Mouse (Mus musculus): Measurements from ENCODE around the gene Chd5.

Chd5 gene

DNA sequence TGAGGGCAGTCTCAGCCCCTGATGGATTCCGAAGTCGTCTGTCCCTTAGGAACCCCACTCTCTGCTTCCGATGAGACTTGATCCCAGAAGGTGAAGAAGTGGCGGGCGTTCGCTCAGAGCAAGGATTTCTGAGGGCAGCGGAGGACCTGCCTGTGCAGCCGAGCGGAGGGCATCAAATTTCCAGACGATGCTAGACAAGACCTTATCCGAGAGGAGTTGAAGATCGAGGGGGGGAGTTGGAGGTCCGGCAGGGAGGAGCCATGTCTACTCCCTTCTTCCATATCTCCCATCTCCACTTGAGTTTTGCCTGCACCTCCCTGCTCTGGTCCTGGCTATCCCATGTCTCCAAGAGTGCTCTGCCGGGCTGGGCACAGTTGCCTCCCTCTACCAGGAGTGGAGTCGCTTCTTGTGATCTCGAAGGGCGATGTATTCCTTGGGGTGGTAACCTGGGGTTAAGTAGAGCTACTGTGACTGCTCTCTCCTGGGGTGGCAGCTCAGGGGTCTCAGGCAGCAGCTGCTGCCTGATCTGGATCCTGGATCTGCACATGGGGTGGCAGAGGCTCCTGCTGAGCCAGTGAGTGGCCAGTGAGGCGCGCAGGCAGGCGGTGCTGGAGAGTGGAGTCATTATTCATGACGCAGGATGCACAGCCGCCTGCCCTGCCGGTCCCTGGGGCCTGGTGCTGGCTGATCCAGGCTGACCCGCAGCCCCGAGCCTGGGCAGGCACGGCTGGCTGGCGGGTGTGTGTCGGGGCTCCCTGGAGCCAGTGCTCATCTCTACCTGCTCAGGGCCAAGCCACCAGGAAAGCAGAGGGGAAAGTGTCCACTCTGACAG is 80.0 kb downstream of the Chd5 start:
- Histone ChIP-seq H3K36me3 (ENCODE audit: insufficient read depth, low read length) (no peaks in the 10 kb centered on the region), H3K9me3 (ENCODE audit: low read length) (no peaks in the 10 kb centered on the region)
- TF ChIP-seq NANOG (IDR thresholded peaks at IDR 0.05; ENCODE audit: borderline replicate concordance, low read length): no peak
- no peak for TF ChIP-seq POU5F1 (IDR thresholded peaks at IDR 0.05; ENCODE audit: borderline replicate concordance, low read length)
- TF ChIP-seq CTCF (conservative IDR thresholded peaks at IDR 0.05; ENCODE audit: low read length): no peak

DNA sequence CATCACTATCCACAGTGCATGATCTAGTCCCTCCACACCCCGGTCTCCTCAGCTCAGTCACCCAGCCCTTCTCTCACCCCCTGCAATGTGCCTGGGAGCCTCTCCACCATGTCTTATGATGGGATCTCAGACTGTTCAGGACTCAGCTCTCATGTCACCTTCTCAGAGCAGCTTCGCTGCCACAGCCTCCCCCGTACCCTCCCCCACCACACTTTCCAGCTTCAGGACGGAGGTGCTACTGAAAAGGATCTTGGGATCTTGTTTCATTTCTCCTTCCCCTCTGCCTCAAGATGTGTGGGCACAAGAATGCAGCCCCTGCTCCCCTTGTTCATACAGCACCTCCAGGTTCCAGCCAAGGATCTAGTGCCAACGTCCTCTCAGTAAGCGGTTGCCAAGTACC is 85.1 kb downstream of the Chd5 start:
- Histone ChIP-seq H3K4me1 (replicated peaks; ENCODE audit: low read depth, low read length) (peaks cover 33% of the 10 kb centered on the region), H3K9me3 (ENCODE audit: low read length) (no peaks in the 10 kb centered on the region), H3K27me3 (ENCODE audit: insufficient read depth, low read length) (no peaks in the 10 kb centered on the region), H3K4me3 (replicated peaks; ENCODE audit: low read length) (no peak overlapping the region), H3K36me3 (ENCODE audit: insufficient read depth, low read length) (no peaks in the 10 kb centered on the region)
- TF ChIP-seq CTCF (conservative IDR thresholded peaks at IDR 0.05; ENCODE audit: low read length): no peak
- no peak for TF ChIP-seq POU5F1 (IDR thresholded peaks at IDR 0.05; ENCODE audit: borderline replicate concordance, low read length)
- TF ChIP-seq NANOG (IDR thresholded peaks at IDR 0.05; ENCODE audit: borderline replicate concordance, low read length): no peak

More for the DNA sequence above, 80.0 kb downstream of the Chd5 start:
- Histone ChIP-seq H3K4me3 (replicated peaks; ENCODE audit: low read length) (peak overlapping the region; percentile 50), H3K4me1 (replicated peaks; ENCODE audit: low read depth, low read length) (peaks cover 26% of the 10 kb centered on the region), H3K27me3 (ENCODE audit: insufficient read depth, low read length) (peaks cover 14% of the 10 kb centered on the region; the same call in 1 of the 2 replicates)

DNA sequence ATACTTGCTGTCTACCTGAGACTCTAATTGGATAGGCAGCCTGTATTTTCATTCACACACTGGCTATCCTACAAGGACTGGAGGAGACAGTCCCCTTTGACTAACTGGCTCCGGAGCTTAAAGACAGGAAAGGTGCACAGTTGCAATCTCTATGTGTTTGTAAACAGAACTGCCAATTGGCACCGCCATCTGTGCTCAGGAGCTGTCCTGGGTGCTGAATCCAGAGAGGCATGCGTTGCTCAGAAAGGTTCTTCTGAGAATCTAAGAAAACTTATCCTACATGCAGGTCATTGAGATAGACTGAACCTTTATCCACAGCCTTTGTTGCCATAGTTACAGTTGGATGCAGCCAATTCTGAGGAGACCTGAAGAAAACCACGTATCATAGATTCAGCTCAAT is 85.9 kb downstream of the Chd5 start:
- no peaks in the 10 kb centered on the region for H3K27me3 ChIP-seq (ENCODE audit: insufficient read depth, low read length)
- no peaks in the 10 kb centered on the region for H3K36me3 ChIP-seq (ENCODE audit: insufficient read depth, low read length)
- H3K9me3 ChIP-seq (ENCODE audit: low read length): no peaks in the 10 kb centered on the region
- peaks cover 29% of the 10 kb centered on the region for H3K4me1 ChIP-seq (replicated peaks; ENCODE audit: low read depth, low read length)
- no peak overlapping the region for H3K4me3 ChIP-seq (replicated peaks; ENCODE audit: low read length)
- TF ChIP-seq POU5F1 (IDR thresholded peaks at IDR 0.05; ENCODE audit: borderline replicate concordance, low read length) (no peak), CTCF (conservative IDR thresholded peaks at IDR 0.05; ENCODE audit: low read length) (no peak), NANOG (IDR thresholded peaks at IDR 0.05; ENCODE audit: borderline replicate concordance, low read length) (no peak)

DNA sequence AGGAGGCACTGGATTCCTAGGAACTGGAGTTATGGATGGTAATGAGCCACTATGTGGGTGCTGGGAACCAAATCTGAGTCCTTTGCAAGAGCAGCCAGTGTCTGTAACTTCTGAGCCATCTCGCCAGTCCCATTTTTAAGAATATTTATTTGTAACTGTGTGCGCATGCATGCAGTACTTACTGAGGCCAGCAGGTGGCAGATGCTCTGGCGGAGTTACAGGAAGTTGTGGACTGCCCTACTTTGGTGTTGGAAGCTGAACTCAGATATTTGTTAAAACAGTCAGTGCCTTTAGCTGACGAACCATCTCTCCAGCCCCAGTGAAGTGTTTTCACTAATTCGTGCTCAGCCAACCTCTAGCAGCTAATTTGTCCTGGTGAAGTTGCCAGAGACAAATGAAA is 86.5 kb downstream of the Chd5 start:
- H3K4me1 ChIP-seq (replicated peaks; ENCODE audit: low read depth, low read length): peaks cover 29% of the 10 kb centered on the region
- H3K27me3 ChIP-seq (ENCODE audit: insufficient read depth, low read length): no peaks in the 10 kb centered on the region
- no peak overlapping the region for H3K4me3 ChIP-seq (replicated peaks; ENCODE audit: low read length)
- H3K9me3 ChIP-seq (ENCODE audit: low read length): no peaks in the 10 kb centered on the region
- H3K36me3 ChIP-seq (ENCODE audit: insufficient read depth, low read length): no peaks in the 10 kb centered on the region
- no peak for TF ChIP-seq POU5F1 (IDR thresholded peaks at IDR 0.05; ENCODE audit: borderline replicate concordance, low read length)
- TF ChIP-seq NANOG (IDR thresholded peaks at IDR 0.05; ENCODE audit: borderline replicate concordance, low read length): no peak
- peak; percentile 96 for TF ChIP-seq CTCF (conservative IDR thresholded peaks at IDR 0.05; ENCODE audit: low read length)

DNA sequence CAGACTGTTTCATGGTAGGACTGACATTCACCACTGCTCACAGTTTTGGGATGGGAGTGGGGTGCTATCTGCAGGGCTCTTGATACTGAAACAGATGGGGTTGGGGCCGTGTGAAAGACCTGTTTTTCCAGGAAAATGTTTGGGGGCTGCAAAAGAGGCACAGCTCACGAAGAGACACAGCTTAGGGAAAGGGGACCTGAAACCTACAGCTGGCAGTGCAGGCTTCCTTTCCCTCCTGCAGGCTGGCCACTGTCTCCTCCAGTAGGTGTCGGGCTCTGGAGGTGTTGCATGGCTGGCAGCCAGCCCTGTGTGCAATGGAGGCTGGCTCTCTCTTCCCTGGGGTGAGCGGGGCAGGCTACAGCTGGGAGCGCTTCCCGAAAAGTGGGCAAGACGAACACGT is 89.8 kb downstream of the Chd5 start:
- Histone ChIP-seq H3K4me1 (replicated peaks; ENCODE audit: low read depth, low read length) (peaks cover 41% of the 10 kb centered on the region), H3K4me3 (replicated peaks; ENCODE audit: low read length) (no peak overlapping the region), H3K9me3 (ENCODE audit: low read length) (no peaks in the 10 kb centered on the region), H3K36me3 (ENCODE audit: insufficient read depth, low read length) (no peaks in the 10 kb centered on the region), H3K27me3 (ENCODE audit: insufficient read depth, low read length) (peaks cover 4% of the 10 kb centered on the region; the same call in 1 of the 2 replicates)
- no peak for TF ChIP-seq CTCF (conservative IDR thresholded peaks at IDR 0.05; ENCODE audit: low read length)
- TF ChIP-seq NANOG (IDR thresholded peaks at IDR 0.05; ENCODE audit: borderline replicate concordance, low read length): no peak
- no peak for TF ChIP-seq POU5F1 (IDR thresholded peaks at IDR 0.05; ENCODE audit: borderline replicate concordance, low read length)

DNA sequence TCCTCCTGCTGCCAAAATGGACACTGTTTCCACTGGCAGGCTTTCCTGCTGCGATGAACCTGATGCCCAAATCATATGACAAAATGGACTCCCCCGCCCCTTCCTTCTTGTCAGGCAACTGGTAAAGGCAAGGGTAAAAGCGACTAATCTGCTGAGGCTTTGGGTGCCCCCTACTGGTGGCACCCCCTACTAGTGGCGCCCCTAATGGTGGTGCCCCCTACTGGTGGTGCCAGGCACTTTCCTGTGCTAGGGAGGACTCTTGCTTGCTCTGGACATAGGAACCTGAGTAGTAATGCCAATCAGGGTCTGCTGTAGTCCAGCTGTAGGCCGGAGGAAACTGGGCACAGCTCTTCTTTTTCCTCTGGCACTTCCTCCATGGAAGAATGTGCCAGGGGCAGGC is 93.9 kb downstream of the Chd5 start:
- Histone ChIP-seq H3K36me3 (ENCODE audit: insufficient read depth, low read length) (no peaks in the 10 kb centered on the region), H3K4me3 (replicated peaks; ENCODE audit: low read length) (no peak overlapping the region), H3K27me3 (ENCODE audit: insufficient read depth, low read length) (peaks cover 4% of the 10 kb centered on the region; the same call in 1 of the 2 replicates), H3K9me3 (ENCODE audit: low read length) (no peaks in the 10 kb centered on the region), H3K4me1 (replicated peaks; ENCODE audit: low read depth, low read length) (peaks cover 28% of the 10 kb centered on the region)
- TF ChIP-seq CTCF (conservative IDR thresholded peaks at IDR 0.05; ENCODE audit: low read length) (peak; percentile 99), NANOG (IDR thresholded peaks at IDR 0.05; ENCODE audit: borderline replicate concordance, low read length) (no peak)

DNA sequence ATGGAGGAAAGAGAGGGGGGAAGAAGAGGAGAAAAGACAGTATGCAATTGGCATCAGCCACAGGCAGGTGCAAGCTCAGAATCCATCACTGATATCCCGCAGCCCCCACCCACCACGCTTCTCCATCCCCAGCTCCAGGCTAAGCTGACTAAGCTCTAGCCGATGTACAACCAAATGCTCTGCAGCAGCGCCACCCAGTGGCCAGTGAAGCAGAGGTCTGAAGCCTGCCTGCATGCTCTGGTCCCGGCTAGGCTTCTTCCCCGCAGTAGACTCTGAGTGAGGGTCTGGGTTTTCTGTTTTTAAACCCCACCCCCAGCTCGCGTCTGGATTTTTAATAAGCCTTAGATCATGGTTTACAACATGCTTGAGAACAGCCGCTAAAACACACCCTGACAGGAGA is 96.4 kb downstream of the Chd5 start:
- no peak overlapping the region for H3K4me3 ChIP-seq (replicated peaks; ENCODE audit: low read length)
- TF ChIP-seq POU5F1 (IDR thresholded peaks at IDR 0.05; ENCODE audit: borderline replicate concordance, low read length) (no peak), NANOG (IDR thresholded peaks at IDR 0.05; ENCODE audit: borderline replicate concordance, low read length) (no peak), CTCF (conservative IDR thresholded peaks at IDR 0.05; ENCODE audit: low read length) (peak; percentile 44)
- H3K4me1 ChIP-seq (replicated peaks; ENCODE audit: low read depth, low read length): peaks cover 26% of the 10 kb centered on the region
- peaks cover 4% of the 10 kb centered on the region; the same call in 1 of the 2 replicates for H3K27me3 ChIP-seq (ENCODE audit: insufficient read depth, low read length)
- H3K9me3 ChIP-seq (ENCODE audit: low read length): no peaks in the 10 kb centered on the region
- no peaks in the 10 kb centered on the region for H3K36me3 ChIP-seq (ENCODE audit: insufficient read depth, low read length)

DNA sequence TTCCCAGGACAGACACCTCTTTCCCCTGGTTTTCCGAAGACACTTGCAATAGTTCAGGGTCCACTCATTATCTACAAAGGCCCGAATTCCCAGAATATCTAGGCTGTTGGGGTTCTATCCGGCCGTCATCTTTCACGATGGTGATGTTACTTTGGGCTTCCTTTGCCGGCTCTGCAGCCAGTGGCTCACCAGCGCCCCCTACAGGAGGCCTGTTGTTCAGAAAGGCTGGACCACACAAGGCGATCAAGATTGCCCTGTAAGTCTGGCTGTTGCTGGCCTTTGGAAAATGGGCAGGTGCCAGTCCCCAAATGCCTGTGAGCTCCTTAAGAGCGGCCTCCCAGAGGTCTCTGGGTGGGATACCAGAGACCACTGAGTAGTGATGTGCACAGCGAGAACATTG is 96.8 kb downstream of the Chd5 start:
- H3K4me1 ChIP-seq (replicated peaks; ENCODE audit: low read depth, low read length): peaks cover 26% of the 10 kb centered on the region
- no peak overlapping the region for H3K4me3 ChIP-seq (replicated peaks; ENCODE audit: low read length)
- no peaks in the 10 kb centered on the region for H3K36me3 ChIP-seq (ENCODE audit: insufficient read depth, low read length)
- no peaks in the 10 kb centered on the region for H3K9me3 ChIP-seq (ENCODE audit: low read length)
- TF ChIP-seq CTCF (conservative IDR thresholded peaks at IDR 0.05; ENCODE audit: low read length): peak; percentile 50
- no peak for TF ChIP-seq NANOG (IDR thresholded peaks at IDR 0.05; ENCODE audit: borderline replicate concordance, low read length)
- TF ChIP-seq POU5F1 (IDR thresholded peaks at IDR 0.05; ENCODE audit: borderline replicate concordance, low read length): no peak
- peaks cover 4% of the 10 kb centered on the region; the same call in 1 of the 2 replicates for H3K27me3 ChIP-seq (ENCODE audit: insufficient read depth, low read length)

All from E14TG2a.4 (cell line).